Mouse (Mus musculus): ENCODE measurements around the gene Atxn1.

Gene Atxn1

GRCm38 (mm10) chr13:45559258-45559657, 405.6 kb downstream of the Atxn1 start:
- no peak for DNase-seq

DNA sequence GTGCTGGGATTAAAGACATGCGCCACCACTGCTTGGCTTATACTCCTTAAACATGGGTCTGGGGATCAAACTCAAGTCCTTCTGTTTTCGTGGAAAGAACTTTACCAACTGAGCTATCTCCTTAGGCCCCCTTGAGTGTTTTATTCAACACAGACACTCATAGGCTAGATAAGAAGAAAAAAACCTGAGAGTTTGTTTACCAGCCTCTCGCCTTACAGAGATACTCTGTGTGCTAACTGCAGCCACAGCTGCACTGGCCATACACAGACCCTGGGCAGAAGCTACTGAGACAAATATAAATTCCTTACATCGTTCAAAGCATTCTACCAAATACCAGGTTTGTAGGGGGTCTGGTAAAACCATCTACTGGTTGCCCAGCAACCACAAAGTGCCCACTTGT, 406.4 kb downstream of the Atxn1 start:
- no peak for DNase-seq

- no peak for DNase-seq
Observed at GRCm38 (mm10) chr13:45553674-45554073, 411.1 kb downstream of the Atxn1 start.

DNA sequence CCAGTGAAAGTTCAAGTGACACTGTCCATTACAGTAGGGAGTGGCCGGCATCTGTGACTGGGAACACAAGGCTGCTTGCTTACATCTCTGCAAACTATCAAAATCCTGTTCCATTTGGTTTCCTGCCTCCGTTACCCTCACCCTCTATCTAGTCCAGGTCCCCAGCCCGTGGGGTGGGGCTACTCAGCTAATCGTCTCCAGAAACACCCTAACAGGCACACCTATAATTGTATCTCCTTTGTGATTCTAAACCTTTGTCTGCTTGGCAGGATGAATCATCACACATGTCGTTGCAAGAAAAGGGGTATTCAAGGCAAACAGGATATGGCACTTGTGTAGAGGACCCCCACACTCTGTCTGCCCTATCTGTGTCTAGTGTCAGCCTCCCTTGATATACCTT, 417.3 kb downstream of the Atxn1 start:
- DNase-seq, result no peak

DNA sequence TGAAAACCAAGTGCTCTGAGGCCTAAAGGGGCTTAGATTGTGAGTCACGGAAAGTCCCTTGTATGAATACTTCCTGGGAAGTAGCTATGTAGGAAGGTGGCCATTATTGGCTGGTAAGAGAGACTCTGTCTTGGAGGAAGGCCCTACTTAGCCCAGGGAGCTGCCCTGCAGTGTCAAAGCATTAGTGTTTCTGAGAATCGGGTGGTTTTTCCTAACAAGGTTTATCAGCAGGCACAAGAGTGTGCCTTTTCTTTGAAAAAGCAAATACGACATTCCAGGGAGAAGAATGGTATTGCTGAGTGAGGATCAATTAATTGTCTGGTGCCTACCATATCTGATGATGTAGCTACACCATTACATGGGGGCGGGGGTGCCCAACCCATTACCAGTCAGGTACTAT, 417.9 kb downstream of the Atxn1 start:
- no peak for DNase-seq

GRCm38 (mm10) chr13:45545974-45546373, 418.8 kb downstream of the Atxn1 start:
- no peak for DNase-seq

DNA sequence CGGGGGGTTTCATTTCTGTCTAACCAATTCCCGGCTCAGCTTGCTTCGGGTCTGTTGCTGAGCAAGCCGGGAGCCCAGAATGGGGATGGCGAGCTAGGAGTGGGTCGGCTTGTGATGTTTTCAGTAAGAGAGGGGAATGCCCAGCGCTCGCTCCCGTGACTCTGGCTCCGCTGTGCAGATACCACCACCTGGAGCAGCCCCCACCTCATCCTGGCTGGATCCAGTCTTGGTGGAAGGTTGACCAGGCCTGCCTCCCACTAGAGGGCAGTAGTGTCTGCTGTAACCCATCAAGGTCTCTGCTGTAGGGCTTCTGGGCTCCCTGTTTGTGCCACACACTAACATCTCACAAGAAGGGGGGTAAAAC, 425.6 kb downstream of the Atxn1 start:
- peak; percentile 75 for DNase-seq

DNA sequence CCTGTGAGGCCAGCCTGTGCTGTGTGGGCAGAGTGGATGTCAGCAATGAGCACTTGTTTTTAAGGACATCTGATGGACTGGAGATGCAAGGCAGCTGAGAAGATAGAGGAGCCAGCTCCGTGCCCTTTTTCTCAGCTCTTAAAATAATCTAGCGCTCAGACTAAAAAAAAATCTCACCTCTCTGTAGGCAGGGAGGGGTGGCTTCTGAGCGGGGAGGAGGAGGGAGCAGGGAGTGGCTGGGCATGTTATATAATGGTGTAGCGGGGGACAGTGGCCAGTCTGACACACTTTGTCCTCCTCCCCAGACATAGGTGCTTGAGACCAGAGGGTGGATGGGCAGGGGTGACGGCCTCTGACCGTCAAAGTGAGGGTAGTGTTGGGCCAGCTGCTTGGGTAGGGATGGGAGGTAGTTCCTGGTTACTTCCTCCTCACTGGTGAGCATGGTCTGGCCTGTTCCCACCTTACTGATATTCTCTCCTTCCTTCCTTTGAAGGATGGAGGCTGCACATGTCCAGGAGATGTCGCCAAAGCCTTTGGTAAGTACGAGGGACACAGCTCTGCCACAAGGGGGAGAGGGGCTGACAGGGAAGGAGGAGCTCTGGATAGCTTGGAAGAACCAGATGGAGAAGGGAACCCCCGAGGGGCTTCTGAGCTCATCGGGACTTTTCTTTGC, 426.1 kb downstream of the Atxn1 start:
- peak; percentile 22 for DNase-seq

GRCm38 (mm10) chr13:45538091-45538490, 426.7 kb downstream of the Atxn1 start:
- DNase-seq, result no peak

DNA sequence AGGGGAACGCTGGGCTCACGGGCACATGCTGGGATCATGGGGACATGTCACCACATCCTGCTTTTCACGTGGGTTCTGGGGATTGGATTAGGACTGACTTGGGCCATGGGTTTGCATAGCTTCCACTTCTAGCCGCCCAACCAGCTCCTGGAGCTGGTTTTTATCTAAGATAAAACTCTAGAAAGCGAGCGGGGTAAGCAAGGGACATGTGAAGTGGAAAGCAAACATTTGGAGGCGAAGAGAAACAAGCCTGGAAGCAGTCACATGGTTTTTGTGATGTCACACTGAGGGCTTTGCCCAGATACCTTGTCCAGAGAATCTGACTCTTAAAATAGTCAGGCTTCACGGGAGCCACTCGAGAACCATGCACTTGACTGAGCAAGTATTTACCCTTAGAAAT, 427.7 kb downstream of the Atxn1 start:
- no peak for DNase-seq

DNA sequence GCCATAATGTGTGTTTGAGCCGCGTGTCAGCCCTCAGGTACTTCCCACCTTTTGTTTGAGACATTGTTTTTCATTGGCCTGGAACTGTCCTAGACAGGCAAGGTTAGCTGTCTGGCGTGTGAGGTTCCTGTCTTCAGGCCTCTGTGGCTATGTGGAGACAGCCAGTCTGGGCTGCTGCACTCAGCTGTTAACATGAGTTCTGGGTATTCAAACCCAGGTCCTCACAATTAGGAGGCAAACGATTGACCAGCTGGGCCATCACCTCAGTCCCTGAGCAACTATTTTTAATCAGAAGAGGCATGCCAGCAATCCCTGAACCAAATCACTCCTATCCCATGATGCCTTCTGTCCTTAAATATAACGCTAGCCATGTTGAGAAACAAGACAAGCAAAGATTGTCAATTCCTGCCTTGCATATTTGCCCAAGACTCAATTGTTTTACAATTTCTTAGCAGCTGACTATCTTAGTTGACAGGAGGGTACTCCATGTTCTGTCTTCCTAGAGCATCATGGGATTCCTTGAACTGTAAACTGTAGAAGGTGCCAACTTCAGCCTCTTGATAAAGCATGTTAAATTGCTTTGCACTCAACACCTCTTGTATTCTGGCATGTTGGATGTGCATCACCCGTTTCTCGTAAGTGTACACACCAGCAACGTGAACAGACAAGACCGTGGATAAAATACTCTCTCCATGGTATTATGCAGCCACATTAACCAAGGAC, 428.9 kb downstream of the Atxn1 start:
- DNase-seq, result no peak

GRCm38 (mm10) chr13:45530754-45531153, 434.1 kb downstream of the Atxn1 start:
- no peak for DNase-seq

DNA sequence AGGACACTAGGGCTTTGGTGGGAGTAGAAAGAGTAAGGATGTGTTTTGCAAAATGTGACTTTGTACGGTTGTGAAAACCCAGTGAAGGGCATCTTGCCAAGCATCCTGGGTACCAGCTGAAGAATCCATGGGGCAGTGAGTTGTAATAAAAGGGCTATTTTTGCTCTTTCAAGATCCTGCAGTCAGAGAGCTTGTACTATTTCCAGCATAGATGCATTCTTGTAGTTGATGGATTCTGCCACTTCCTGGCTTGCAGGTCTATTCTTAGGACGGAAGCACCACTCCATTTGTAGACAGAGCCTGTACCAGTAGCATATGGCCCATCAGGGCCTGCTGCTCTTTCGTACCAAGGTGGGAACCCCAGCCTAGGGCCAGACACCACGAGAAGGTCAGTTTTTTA, 436.0 kb downstream of the Atxn1 start:
- DNase-seq, result no peak

DNA sequence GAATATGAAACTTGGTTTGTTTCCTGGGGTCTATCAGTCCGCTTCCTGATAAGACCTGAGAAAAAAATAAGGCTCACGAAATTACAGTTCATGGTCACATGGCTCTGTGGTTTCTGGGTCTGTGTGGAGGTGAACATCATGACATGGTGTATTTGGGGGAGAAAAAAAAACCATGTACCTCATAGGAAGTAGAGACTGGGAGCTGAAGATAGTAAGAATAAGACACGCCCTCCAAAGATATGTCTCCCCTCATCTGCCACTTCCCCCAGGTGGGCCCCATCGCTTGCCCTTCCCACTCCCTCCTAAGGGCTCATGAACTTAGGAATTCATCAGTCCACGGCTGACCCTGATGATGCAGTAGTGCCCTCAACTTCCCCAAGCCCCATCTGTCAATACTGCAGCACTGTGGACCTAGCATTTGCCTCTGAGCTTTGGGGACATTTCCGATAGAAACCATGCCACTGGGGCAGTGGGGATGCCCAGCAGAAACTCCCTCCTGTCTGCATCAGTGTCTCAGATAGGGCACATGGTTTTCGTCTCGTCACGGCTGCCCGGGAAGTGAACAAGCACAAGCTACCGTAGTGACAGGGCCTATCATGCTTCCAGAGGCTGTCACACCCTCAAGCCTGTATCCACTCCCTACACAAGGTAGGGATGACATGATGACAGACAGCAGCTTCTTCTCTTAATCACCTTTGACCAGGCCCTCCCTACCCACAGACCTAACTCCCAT, 437.4 kb downstream of the Atxn1 start:
- DNase-seq, result no peak

DNA sequence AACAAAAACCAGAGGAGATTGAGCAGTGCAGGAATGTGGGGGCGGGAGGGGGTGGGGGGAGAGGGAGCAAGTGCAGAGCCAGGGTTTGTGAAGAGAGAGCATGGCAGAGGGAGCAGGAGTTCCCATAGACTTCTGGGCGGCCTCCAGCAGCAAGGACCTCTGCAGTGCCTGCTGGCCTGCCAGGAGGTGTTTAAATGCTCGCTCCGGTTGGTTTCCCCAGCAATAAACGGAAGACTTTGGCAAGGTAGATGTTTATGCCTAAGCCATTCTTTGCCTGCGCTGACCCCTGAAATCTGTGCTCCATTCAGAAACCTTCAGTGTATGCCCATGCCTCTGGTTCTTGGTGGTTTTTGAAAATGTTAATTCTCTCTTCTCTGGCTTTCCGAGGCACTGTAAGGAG, 438.6 kb downstream of the Atxn1 start:
- DNase-seq, result no peak

GRCm38 (mm10) chr13:45524791-45525435, 439.9 kb downstream of the Atxn1 start:
- no peak for DNase-seq

GRCm38 (mm10) chr13:45524305-45524704, 440.5 kb downstream of the Atxn1 start:
- no peak for DNase-seq

GRCm38 (mm10) chr13:45516501-45517393, 448.1 kb downstream of the Atxn1 start:
- DNase-seq, result no peak

GRCm38 (mm10) chr13:45514832-45515422, 449.9 kb downstream of the Atxn1 start:
- no peak for DNase-seq

DNA sequence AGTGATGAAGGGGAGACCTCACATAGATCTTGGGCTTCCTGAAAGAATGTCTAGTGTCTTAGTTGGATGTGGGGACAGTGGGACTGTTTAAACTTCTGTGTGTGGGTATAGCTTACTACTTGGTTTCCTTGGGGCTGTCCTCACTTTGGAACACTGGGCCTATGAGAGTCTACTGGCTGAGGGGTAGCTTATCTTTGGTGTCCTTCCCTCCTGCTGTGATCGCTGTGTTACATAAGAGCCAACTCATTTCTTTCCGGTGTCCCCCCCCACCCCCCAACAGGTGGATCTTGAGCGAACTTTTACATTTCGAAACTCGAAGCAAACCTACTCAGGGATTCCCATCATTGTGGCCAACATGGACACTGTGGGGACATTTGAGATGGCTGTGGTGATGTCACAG, 450.7 kb downstream of the Atxn1 start:
- no peak for DNase-seq

GRCm38 (mm10) chr13:45513009-45513984, 451.5 kb downstream of the Atxn1 start:
- DNase-seq, result no peak
